Mouse (Mus musculus) heart, adult 11 months (tissue): ENCODE results near the gene B3gnt8.

Source experiments
- DNase-seq: peaks from one replicate; pipeline ENCODE4 v3.0.0; 2022

B3gnt8 gene

GRCm38 (mm10) chr7:25626509-25627430 lies at the start of gene B3gnt8:
Gene B3gnt8 (plus strand): TSS chr7:25626654.
- DNase-seq = peak; percentile 99

DNA sequence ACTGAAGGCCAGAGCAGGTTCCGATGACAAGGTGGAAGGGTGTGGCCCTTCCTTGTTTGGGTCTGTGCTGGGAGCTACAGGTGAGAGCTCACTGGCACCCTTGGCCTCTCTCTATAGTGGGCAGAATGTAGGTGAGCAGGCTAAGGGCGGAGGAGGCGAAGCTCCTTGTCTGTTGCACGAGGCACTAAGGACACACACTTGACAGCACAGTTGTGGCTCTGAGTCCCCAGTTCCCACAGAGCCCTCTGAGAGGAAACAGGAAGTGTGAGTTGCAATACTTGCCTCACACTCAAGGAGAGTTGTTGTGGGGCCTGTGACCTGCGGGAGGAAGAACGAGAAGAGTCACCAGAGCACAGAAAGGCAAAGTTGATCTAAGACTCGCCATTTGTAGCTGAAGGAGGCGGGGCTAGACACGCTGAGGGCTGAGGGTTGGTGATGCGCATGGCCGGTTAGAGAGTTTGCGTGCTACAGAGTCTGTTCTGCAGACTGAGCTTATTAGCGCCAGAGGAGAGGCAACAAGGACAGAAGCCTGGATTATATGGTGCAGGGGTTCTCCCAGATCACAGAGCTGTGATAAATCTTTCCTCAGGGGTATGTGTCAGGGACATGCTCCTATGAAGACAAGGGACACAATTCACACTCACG lies 49.5 kb upstream of the B3gnt8 start:
- DNase-seq = peak; percentile 83

DNA sequence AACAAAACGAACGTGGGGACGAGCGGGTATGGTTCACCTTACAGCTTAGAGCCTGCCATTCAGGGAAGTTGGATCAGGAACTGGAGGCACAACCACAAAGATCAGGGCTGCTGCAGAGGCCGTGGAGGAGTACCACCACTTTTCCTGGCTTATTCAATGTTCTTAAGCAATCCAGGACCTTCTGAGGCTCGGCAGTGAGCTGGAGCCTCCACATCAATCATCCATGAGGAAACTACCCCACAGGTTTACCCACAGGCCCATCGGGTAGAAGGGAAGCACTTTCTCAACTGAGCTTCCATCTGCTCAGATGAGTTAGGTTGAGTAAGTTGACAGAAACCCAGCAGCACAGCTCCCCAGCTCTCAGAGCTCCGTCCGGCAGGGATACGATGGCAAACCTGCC lies 47.0 kb upstream of the B3gnt8 start:
- DNase-seq = peak; percentile 59

DNA sequence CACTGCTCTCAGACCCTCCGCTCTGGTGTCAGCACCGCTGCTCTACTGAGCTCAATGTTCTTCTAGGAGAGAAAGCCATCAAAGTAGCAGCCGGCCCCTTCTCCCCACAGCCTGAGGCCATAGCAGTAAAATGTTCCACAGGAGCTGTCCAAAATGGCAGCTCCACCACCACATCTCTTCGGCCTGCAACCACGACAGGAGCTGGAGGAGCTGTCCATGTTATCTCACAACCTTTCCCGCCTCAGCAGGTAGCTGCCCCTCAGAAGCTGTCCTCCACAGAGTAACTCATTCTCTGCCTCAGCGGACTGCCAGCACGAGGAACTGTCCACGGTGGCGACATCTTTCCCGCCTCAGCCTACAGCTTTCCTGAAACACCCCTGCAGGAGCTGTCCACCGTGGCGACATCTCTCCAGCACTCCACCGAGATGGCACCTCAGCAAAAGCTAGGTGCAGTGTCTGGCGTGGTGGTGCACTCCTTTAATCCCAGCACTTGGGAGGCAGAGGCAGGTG lies 44.1 kb upstream of the B3gnt8 start:
- peak; percentile 87 for DNase-seq

DNA sequence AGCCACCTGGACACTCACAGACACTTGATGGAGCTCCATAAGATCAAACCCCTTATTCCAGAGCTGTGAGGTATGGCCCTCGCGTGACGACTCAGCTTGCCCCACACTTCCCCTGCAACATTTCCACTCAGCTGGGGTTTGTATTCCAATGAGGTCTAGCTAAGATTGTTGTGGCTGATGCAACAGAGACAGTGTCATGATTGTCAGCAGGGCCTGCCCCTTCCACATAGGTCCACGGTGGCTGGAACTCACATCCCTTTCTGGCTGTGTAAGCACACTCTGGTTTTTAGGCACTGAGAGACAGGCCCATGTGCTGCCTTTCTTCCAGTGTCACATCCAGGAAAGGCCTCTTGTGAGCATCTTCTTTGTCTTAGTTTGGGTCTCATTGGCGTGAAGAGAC lies 41.8 kb upstream of the B3gnt8 start:
- peak; percentile 72 for DNase-seq

DNA sequence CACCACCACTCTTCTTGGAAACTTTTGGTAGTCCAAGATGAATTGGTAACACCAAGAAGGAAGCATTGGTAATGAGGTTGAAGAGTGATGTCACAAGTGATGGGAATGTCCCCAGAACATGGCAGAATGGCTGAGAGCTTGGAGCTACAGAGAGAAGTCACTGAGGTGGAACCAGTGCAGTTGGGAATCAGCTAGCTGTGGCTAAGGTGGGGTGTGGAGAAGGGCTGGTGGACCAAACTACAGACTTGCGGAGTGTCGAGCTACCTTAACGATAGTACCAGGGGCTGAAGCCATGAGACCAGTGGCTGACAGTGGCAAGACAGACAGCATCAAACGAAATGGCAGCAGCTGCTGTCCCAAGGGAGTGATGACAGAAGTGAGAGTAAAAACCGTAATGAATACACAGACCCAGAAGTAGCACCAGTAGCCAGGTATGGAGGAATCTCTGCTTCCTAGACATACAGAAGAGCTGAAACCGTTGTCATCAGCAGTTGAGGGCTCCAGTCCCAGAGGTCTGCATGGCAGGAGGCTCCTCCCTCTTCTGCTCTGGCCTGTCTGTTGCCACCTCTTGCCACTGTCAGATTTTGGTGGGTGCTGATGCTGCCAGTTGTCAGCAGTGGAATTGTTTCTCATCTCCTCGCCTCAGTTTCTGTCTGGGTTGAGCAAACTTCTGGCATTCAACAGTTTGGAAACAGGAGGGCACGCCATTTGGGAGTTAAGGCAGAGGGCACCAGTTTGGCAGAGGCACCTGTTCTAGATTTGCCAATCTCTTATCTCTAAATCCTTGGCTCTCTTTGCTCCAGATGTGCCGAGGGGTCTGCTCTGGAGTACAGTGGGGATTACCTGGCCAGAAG lies 40.9 kb upstream of the B3gnt8 start:
- peak; percentile 75 for DNase-seq

DNA sequence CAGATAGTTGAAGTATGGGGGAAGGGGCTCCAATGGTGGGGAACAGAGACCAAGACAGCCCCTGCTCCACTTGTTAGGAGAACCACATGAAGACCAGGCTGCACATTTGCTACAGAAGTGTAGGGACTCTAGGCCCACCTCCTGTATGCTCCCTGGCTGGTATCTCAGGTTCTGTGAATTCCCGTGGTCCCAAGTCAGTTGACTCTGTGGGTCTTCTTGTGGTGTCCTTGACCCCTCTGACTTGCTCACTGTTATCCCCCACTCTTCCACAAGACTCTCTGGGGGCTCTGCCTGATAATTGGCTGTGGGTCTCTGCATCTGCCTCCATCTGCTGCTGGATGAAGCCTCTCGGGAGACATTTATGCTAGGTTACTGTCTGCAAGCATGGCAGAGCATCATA lies 35.2 kb upstream of the B3gnt8 start:
- DNase-seq = peak; percentile 71

GRCm38 (mm10) chr7:25593859-25594258 lies 32.6 kb upstream of the B3gnt8 start:
- DNase-seq = no peak

GRCm38 (mm10) chr7:25599663-25600062 lies 26.8 kb upstream of the B3gnt8 start:
- peak; percentile 94 for DNase-seq

DNA sequence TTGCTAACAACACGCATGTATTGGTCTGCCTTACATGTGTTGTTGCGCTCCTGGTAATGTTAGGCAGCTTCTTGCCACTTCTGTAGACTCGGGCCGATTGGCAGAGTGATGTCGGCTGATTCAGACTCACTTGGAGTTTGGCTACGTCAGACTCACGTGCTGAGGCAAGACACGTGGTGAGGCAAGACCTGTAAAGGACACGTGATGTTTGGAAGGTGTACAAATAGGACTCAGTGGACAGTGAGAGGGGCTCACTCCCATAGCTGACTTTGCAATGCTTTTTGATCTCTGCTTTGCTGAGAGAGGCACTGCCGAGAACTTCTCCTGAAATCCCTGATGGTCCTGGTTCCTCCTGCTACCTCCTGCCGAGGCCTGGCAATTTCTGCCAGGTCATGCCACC lies 25.8 kb upstream of the B3gnt8 start:
- peak; percentile 68 for DNase-seq

- DNase-seq = peak; percentile 78
Observed at GRCm38 (mm10) chr7:25601346-25601745, 25.1 kb upstream of the B3gnt8 start.

- DNase-seq = peak; percentile 88
Observed at GRCm38 (mm10) chr7:25606625-25607063, 19.8 kb upstream of the B3gnt8 start.

DNA sequence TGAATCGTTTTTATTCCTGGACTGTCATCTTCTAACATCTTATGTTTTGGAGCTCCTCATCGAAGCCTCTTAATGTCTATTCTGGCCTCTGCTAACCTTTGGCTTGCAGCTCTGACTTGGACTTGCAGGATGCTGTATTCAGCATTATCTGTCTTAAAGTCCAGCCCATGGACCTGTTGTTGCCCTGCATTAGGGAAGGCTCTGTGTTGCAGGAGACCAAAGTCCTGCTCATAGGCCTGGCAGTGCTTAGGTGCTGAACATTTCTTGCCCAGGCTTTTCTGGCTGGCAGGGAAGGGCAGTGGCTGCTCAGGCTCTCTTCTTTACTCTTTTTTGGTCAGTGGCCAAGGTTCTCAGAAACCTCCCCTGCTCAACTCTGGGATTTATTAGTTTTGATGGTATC lies 19.3 kb upstream of the B3gnt8 start:
- peak; percentile 40 for DNase-seq

- DNase-seq = peak; percentile 89
Observed at GRCm38 (mm10) chr7:25610056-25610455, 16.4 kb upstream of the B3gnt8 start.

DNA sequence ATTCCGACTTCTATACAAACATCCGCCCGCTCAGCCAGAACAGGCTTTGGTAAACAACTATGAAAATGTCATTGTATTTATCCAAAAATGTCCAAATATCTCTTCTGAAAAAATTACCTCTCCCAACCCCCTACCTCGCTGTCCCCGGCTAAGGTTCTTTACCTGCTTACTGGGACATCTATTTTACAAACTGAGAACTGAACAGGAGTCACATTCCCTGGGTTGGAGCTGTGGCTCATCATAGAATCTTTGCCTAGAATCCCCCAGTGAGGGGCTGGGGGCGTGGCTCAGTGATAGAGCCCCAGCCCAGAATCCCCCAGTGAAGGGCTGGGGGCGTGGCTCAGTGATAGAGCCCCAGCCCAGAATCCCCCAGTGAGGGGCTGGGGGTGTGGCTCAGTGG lies 15.0 kb upstream of the B3gnt8 start:
- DNase-seq = peak; percentile 75

GRCm38 (mm10) chr7:25614086-25614485 lies 12.4 kb upstream of the B3gnt8 start:
- peak; percentile 78 for DNase-seq

DNA sequence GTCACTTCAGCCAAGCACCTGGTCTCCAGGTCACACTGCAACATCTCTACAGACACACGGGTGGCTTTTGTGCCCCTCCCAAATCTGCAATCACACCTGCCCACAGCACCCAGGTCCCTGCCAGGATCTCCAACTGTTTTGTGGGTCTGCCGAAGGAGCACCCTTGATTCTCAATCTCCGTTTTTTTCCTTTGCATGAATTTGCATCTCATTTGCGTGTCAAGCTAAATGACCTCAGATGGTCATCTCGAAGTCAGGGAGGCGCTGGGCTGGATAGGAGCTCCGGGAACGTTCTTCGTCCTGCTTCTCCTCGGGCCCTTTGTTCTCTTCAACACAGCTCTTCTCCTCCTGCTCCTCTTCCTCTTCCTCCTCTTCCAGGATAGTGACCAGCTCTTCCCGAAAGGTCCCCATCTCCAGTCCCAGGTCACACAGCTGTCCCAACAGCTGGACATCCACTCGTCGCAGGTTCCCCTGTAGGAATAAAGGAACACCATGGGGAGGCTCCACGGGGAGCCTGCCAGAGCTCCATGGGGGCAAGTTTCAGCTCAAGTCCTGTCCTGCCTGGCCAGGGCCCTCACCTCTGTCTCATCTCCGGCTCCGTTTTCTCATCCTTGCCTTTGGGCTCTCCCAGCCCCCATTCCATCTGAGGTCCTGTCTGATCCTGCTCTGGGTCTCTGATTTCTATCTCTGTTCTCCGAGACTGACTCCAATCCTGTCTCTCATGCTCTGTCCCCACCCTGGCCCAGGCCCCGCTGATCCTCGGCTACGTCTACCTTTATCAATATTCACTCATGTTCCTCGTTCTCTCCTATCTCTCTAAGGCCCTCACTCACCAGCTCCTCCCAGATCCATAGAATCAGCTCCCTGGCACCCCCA lies 11.4 kb upstream of the B3gnt8 start:
- DNase-seq = peak; percentile 88

GRCm38 (mm10) chr7:25615706-25616011 lies 10.8 kb upstream of the B3gnt8 start, which contains the start of gene Erich4:
Gene Erich4 (minus strand): TSS chr7:25615892.
- no peak for DNase-seq

DNA sequence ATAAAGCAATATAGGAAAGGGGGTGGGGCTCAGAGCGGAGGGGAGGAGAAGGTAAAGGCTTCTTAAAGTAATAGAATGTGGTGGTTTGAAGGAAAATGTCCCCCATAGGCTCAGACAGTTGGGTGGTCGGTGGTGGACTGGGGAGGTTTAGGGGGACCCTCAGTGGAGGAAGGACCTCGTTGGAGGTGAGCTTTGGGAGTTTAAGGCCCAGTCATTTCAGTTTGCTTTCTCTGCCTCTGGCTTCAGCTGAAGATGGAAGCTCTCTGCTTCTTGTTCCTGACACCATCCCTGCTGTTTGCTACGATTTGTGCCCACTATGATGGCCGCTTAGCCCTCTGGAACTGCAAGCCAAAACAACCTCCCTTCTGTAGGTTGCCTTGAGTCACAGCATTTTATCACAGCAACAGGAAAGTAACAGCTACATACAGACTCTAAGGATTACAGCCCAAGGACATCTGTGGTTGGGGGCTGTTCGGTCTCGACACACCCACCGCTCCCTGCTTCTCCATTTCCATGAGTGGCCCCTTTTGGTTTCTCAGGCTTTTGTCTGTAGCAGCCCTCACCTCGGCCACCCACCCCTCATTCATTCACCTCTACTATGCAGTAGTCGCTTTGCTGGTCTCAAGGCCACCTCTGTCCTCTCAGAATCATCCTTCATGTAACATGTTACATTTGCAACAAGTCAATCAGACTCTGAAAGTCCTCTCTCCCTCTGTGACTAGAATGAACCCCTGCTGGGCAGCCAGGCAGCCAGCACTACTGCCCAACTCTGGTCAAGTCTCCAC lies 8.9 kb upstream of the B3gnt8 start:
- peak; percentile 77 for DNase-seq

GRCm38 (mm10) chr7:25618865-25619721 lies 7.4 kb upstream of the B3gnt8 start, which contains the start of gene Dmac2:
Gene Dmac2 (plus strand): TSS chr7:25619414.
- DNase-seq = peak; percentile 99
